Mouse (Mus musculus): ENCODE results near the gene Pcolce. TPM values are rescaled to one million over a fixed set of nuclear protein-coding genes. Genes with fewer than 3 reads are reported as not detected.
A peak's percentile ranks its signal among the peaks of the same experiment; 100 is the strongest.

Gene Pcolce
- polyA plus RNA-seq, 1 experiment from 2014 or later: 165 TPM

GRCm38 (mm10) chr5:137644484-137644883 lies 30.9 kb upstream of the Pcolce start:
- peaks cover 52% of the 10 kb centered on the region for H3K27me3 ChIP-seq (ENCODE audit: low read depth, poor library complexity, severe bottlenecking)
- WGBS: 42% methylated on average over 19 of the region's 19 CpGs
- H3K27ac ChIP-seq: peak overlapping the region; percentile 50; the same call in 1 of the 2 replicates

GRCm38 (mm10) chr5:137642886-137643285 lies 29.3 kb upstream of the Pcolce start:
- 61% methylated on average over 4 of the region's 4 CpGs for WGBS

More at GRCm38 (mm10) chr5:137644484-137644883, 30.9 kb upstream of the Pcolce start:
- H3K4me3 ChIP-seq: peak overlapping the region; percentile 21; the same call in 1 of the 2 replicates
- H3K9me3 ChIP-seq (replicated peaks): no peaks in the 10 kb centered on the region
- no peak for DNase-seq (ENCODE audit: low spot score)
- H3K4me1 ChIP-seq: peaks cover 58% of the 10 kb centered on the region
- H3K36me3 ChIP-seq: peaks cover 40% of the 10 kb centered on the region

GRCm38 (mm10) chr5:137641054-137641453 lies 27.5 kb upstream of the Pcolce start, which contains the start of gene Sap25:
Sap25 (plus strand) TSS chr5:137641334.
- 88% methylated on average over 19 of the region's 19 CpGs for WGBS
- no peak for DNase-seq (ENCODE audit: low spot score)
- Histone ChIP-seq H3K4me1 (peaks cover 32% of the 10 kb centered on the region), H3K27ac (no peak within 1 kb of the TSS), H3K36me3 (peaks cover 75% of the 10 kb centered on the region), H3K9me3 (replicated peaks) (no peaks in the 10 kb centered on the region), H3K4me3 (no peak within 1 kb of the TSS), H3K27me3 (ENCODE audit: low read depth, poor library complexity, severe bottlenecking) (peaks cover 38% of the 10 kb centered on the region)

More at GRCm38 (mm10) chr5:137642886-137643285, 29.3 kb upstream of the Pcolce start:
- Histone ChIP-seq H3K4me3 (no peak overlapping the region), H3K27me3 (ENCODE audit: low read depth, poor library complexity, severe bottlenecking) (peaks cover 52% of the 10 kb centered on the region), H3K27ac (no peak overlapping the region), H3K4me1 (peaks cover 42% of the 10 kb centered on the region), H3K9me3 (replicated peaks) (no peaks in the 10 kb centered on the region), H3K36me3 (peaks cover 56% of the 10 kb centered on the region)
- no peak for DNase-seq (ENCODE audit: low spot score)

- H3K9me3 ChIP-seq (replicated peaks): no peaks in the 10 kb centered on the region
- DNase-seq (ENCODE audit: low spot score): no peak
- peaks cover 19% of the 10 kb centered on the region for H3K4me1 ChIP-seq
- H3K27ac ChIP-seq: no peak overlapping the region
- WGBS: 82% methylated on average over 7 of the region's 7 CpGs
- peaks cover 23% of the 10 kb centered on the region for H3K27me3 ChIP-seq (ENCODE audit: low read depth, poor library complexity, severe bottlenecking)
- H3K4me3 ChIP-seq: no peak overlapping the region
- peaks cover 90% of the 10 kb centered on the region for H3K36me3 ChIP-seq
Measured at GRCm38 (mm10) chr5:137639472-137639871, 25.9 kb upstream of the Pcolce start.

GRCm38 (mm10) chr5:137633397-137634084 lies 20.0 kb upstream of the Pcolce start:
- Histone ChIP-seq H3K4me1 (peaks cover 31% of the 10 kb centered on the region), H3K9me3 (replicated peaks) (no peaks in the 10 kb centered on the region), H3K27me3 (ENCODE audit: low read depth, poor library complexity, severe bottlenecking) (no peaks in the 10 kb centered on the region), H3K4me3 (no peak overlapping the region), H3K36me3 (peaks cover 71% of the 10 kb centered on the region), H3K27ac (no peak overlapping the region)
- 85% methylated on average over 12 of the region's 12 CpGs for WGBS
- no peak for DNase-seq (ENCODE audit: low spot score)

- Histone ChIP-seq H3K9me3 (replicated peaks) (no peaks in the 10 kb centered on the region), H3K27me3 (ENCODE audit: low read depth, poor library complexity, severe bottlenecking) (no peaks in the 10 kb centered on the region), H3K4me3 (no peak overlapping the region), H3K4me1 (peaks cover 47% of the 10 kb centered on the region), H3K36me3 (peaks cover 51% of the 10 kb centered on the region), H3K27ac (peak overlapping the region; percentile 94)
- DNase-seq (ENCODE audit: low spot score): no peak
- 72% methylated on average over 4 of the region's 4 CpGs for WGBS
Measured at GRCm38 (mm10) chr5:137631591-137631990, 18.0 kb upstream of the Pcolce start.

GRCm38 (mm10) chr5:137631171-137631570 lies 17.6 kb upstream of the Pcolce start:
- Histone ChIP-seq H3K27ac (peak overlapping the region; percentile 94), H3K9me3 (replicated peaks) (no peaks in the 10 kb centered on the region), H3K36me3 (peaks cover 47% of the 10 kb centered on the region), H3K4me1 (peaks cover 47% of the 10 kb centered on the region), H3K27me3 (ENCODE audit: low read depth, poor library complexity, severe bottlenecking) (no peaks in the 10 kb centered on the region), H3K4me3 (peak overlapping the region; percentile 86; the same call in 1 of the 2 replicates)
- DNase-seq (ENCODE audit: low spot score): no peak
- WGBS: 80% methylated on average over 9 of the region's 9 CpGs

GRCm38 (mm10) chr5:137630602-137631001 lies 17.0 kb upstream of the Pcolce start:
- H3K9me3 ChIP-seq (replicated peaks): no peaks in the 10 kb centered on the region
- no peak for DNase-seq (ENCODE audit: low spot score)
- H3K4me1 ChIP-seq: peaks cover 51% of the 10 kb centered on the region
- H3K4me3 ChIP-seq: peak overlapping the region; percentile 86
- H3K27ac ChIP-seq: peak overlapping the region; percentile 94
- peaks cover 41% of the 10 kb centered on the region for H3K36me3 ChIP-seq
- 40% methylated on average over 3 of the region's 3 CpGs for WGBS
- no peaks in the 10 kb centered on the region for H3K27me3 ChIP-seq (ENCODE audit: low read depth, poor library complexity, severe bottlenecking)

GRCm38 (mm10) chr5:137629906-137630545 lies 16.4 kb upstream of the Pcolce start:
- DNase-seq (ENCODE audit: low spot score): no peak
- 28% methylated on average over 6 of the region's 6 CpGs for WGBS
- Histone ChIP-seq H3K27ac (peak overlapping the region; percentile 94), H3K4me1 (peaks cover 55% of the 10 kb centered on the region), H3K27me3 (ENCODE audit: low read depth, poor library complexity, severe bottlenecking) (no peaks in the 10 kb centered on the region), H3K4me3 (peak overlapping the region; percentile 86), H3K36me3 (peaks cover 36% of the 10 kb centered on the region), H3K9me3 (replicated peaks) (no peaks in the 10 kb centered on the region)

- Histone ChIP-seq H3K4me3 (peak overlapping the region; percentile 86), H3K4me1 (peaks cover 62% of the 10 kb centered on the region), H3K36me3 (peaks cover 29% of the 10 kb centered on the region), H3K27me3 (ENCODE audit: low read depth, poor library complexity, severe bottlenecking) (no peaks in the 10 kb centered on the region), H3K27ac (peak overlapping the region; percentile 94), H3K9me3 (replicated peaks) (no peaks in the 10 kb centered on the region)
- under 1% methylated on average over 23 of the region's 23 CpGs for WGBS
- no peak for DNase-seq (ENCODE audit: low spot score)
Measured at GRCm38 (mm10) chr5:137629306-137629721, 15.7 kb upstream of the Pcolce start.

- under 1% methylated on average over 46 of the region's 46 CpGs for WGBS
- Histone ChIP-seq H3K36me3 (peaks cover 23% of the 10 kb centered on the region), H3K27ac (peak within 1 kb of the TSS; percentile 94), H3K4me1 (peaks cover 66% of the 10 kb centered on the region), H3K4me3 (peak within 1 kb of the TSS; percentile 86), H3K27me3 (ENCODE audit: low read depth, poor library complexity, severe bottlenecking) (no peaks in the 10 kb centered on the region), H3K9me3 (replicated peaks) (no peaks in the 10 kb centered on the region)
- DNase-seq (ENCODE audit: low spot score): peak; percentile 96
Measured at GRCm38 (mm10) chr5:137628498-137629305, 15.1 kb upstream of the Pcolce start, which contains the start of the genes Fbxo24, Lrch4 and Gm20605. Fbxo24 (minus strand) TSS chr5:137629002. Lrch4 (plus strand) TSS chr5:137629121. Gm20605 (plus strand) TSS chr5:137629175.

GRCm38 (mm10) chr5:137627991-137628390 lies 14.4 kb upstream of the Pcolce start:
- peak overlapping the region; percentile 94 for H3K27ac ChIP-seq
- no peaks in the 10 kb centered on the region for H3K9me3 ChIP-seq (replicated peaks)
- WGBS: 6% methylated on average over 9 of the region's 9 CpGs
- peaks cover 16% of the 10 kb centered on the region for H3K36me3 ChIP-seq
- no peaks in the 10 kb centered on the region for H3K27me3 ChIP-seq (ENCODE audit: low read depth, poor library complexity, severe bottlenecking)
- H3K4me1 ChIP-seq: peaks cover 66% of the 10 kb centered on the region
- H3K4me3 ChIP-seq: peak overlapping the region; percentile 86
- DNase-seq (ENCODE audit: low spot score): no peak

Measured in limb, embryonic 10.5 days (tissue).